Comparison of ENCODE assay signal across 19 mouse cellular contexts in genomic region chr7:114293903-114294302, GRCm38 (mm10). TPM values are rescaled to one million over a fixed set of nuclear protein-coding genes. Genes with fewer than 3 reads are reported as not detected.
A peak's percentile ranks its signal among the peaks of the same experiment; 100 is the strongest.
DNase-seq lines count a peak whose midpoint lies in the region; ATAC-seq and TF ChIP-seq lines count a peak whose summit lies in the region.
"Had no signal": no experiment of that assay in that cellular context is flagged by ENCODE, and none has a peak within 500 bp of the region (broad histone marks: within the 10 kb centered on the region; RNA-seq: fewer than 3 reads in every experiment).

No protein-coding gene starts in this region.

- H3K9me3 ChIP-seq in liver, postnatal 0 days (ENCODE audit: low read length) = no peaks in the 10 kb centered on the region
- no peaks in the 10 kb centered on the region for H3K9me3 ChIP-seq in liver, embryonic 11.5 days (ENCODE audit: control insufficient read depth, low read length)
- H3K9me3 ChIP-seq: embryonic facial prominence, embryonic 10.5 days; forebrain, embryonic 13.5 days; G1E; heart, embryonic 13.5 days; hindbrain, embryonic 13.5 days had no signal

- no peak for ATAC-seq in liver, postnatal 0 days
- no peak for ATAC-seq in liver, embryonic 11.5 days (replicated peaks; ENCODE audit: low FRiP score)
- ATAC-seq: CD4-positive, CD25-positive, alpha-beta regulatory T cell, adult 4 months; forebrain, embryonic 13.5 days; forebrain, postnatal 0 days; hindbrain, postnatal 0 days had no signal

- H3K27me3 ChIP-seq in kidney, adult 2 months (replicated peaks; ENCODE audit: control insufficient read depth, insufficient read depth, low read length) = no peaks in the 10 kb centered on the region
- H3K27me3 ChIP-seq in liver, postnatal 0 days (ENCODE audit: insufficient read depth, low read length) = no peaks in the 10 kb centered on the region
- no peaks in the 10 kb centered on the region for H3K27me3 ChIP-seq in liver, embryonic 11.5 days (replicated peaks; ENCODE audit: control insufficient read depth, insufficient read depth, low read length)
- H3K27me3 ChIP-seq: forebrain, embryonic 13.5 days; heart, embryonic 13.5 days had no signal

- no peak overlapping the region for H3K9ac ChIP-seq in liver, postnatal 0 days (replicated peaks)
- no peak overlapping the region for H3K9ac ChIP-seq in liver, embryonic 11.5 days (ENCODE audit: low read depth, low read length)
- H3K9ac ChIP-seq: forebrain, embryonic 13.5 days; forebrain, postnatal 0 days; heart, embryonic 13.5 days; hindbrain, embryonic 13.5 days had no signal

- DNase-seq in gastrocnemius, adult 2 months = no peak
- no peak for DNase-seq in gastrocnemius, postnatal 10 days
- peak; percentile 42 for DNase-seq in kidney, adult 2 months
- no peak for DNase-seq in kidney, postnatal 10 days
- DNase-seq in liver, postnatal 0 days = no peak
- DNase-seq in liver, embryonic 11.5 days (ENCODE audit: low spot score) = no peak
- no peak for DNase-seq in B cell, adult 2 months
- DNase-seq: cerebellum, adult 2 months; cerebellum, postnatal 10 days; forebrain, postnatal 0 days; gastrocnemius, postnatal 36 days had no signal

- H3K4me2 ChIP-seq in liver, postnatal 0 days (ENCODE audit: low read depth, low read length) = no peak overlapping the region
- no peak overlapping the region for H3K4me2 ChIP-seq in liver, embryonic 11.5 days
- H3K4me2 ChIP-seq: forebrain, embryonic 13.5 days; heart, embryonic 13.5 days; hindbrain, embryonic 13.5 days had no signal

- no peak overlapping the region for H3K4me3 ChIP-seq in gastrocnemius, adult 2 months
- H3K4me3 ChIP-seq in kidney, adult 2 months (ENCODE audit: insufficient read depth, low read depth, low read length) = no peak overlapping the region
- H3K4me3 ChIP-seq in liver, postnatal 0 days (ENCODE audit: low read depth, low read length) = no peak overlapping the region
- no peak overlapping the region for H3K4me3 ChIP-seq in liver, embryonic 11.5 days (ENCODE audit: low read depth, low read length)
- H3K4me3 ChIP-seq in brown adipose tissue, adult 24 weeks (ENCODE audit: insufficient read depth, low read depth, low read length) = no peak overlapping the region
- H3K4me3 ChIP-seq: embryonic facial prominence, embryonic 10.5 days; forebrain, embryonic 13.5 days; heart, embryonic 13.5 days; hindbrain, embryonic 13.5 days had no signal

- H3K36me3 ChIP-seq in kidney, adult 2 months (ENCODE audit: control insufficient read depth, insufficient read depth, low read length) = no peaks in the 10 kb centered on the region
- no peaks in the 10 kb centered on the region for H3K36me3 ChIP-seq in liver, postnatal 0 days (replicated peaks; ENCODE audit: insufficient read depth, low read length)
- no peaks in the 10 kb centered on the region for H3K36me3 ChIP-seq in liver, embryonic 11.5 days (ENCODE audit: control insufficient read depth, insufficient read depth, low read length)
- H3K36me3 ChIP-seq: embryonic facial prominence, embryonic 10.5 days; G1E; heart, embryonic 13.5 days; hindbrain, embryonic 13.5 days had no signal

- intact Hi-C loops in gastrocnemius, adult 2 months (cut with DNase I) = loop anchor here (10.0 kb wide), 1 partner anchor 121 kb away; the partner anchor contains the start of gene Pde3b

- peak overlapping the region; percentile 82; the same call in 1 of the 2 replicates for H3K27ac ChIP-seq in gastrocnemius, adult 2 months
- H3K27ac ChIP-seq in kidney, adult 2 months (ENCODE audit: insufficient read depth, low read depth, low read length) = no peak overlapping the region
- H3K27ac ChIP-seq in liver, postnatal 0 days (ENCODE audit: low read depth) = peak overlapping the region; percentile 68
- no peak overlapping the region for H3K27ac ChIP-seq in liver, embryonic 11.5 days (ENCODE audit: low read depth, low read length)
- H3K27ac ChIP-seq in brown adipose tissue, adult 24 weeks (replicated peaks; ENCODE audit: low read depth, low read length) = peak overlapping the region; percentile 99
- H3K27ac ChIP-seq: embryonic facial prominence, embryonic 10.5 days; forebrain, embryonic 13.5 days; heart, embryonic 13.5 days; hindbrain, embryonic 13.5 days; hindbrain, postnatal 0 days had no signal

- TF ChIP-seq POLR2A in kidney, adult 2 months (IDR thresholded peaks at IDR 0.05; ENCODE audit: low read depth, low read length) = no peak

- WGBS in kidney, adult 2 months = 66% methylated on average over 5 of the region's 5 CpGs
- 66% methylated on average over 5 of the region's 5 CpGs for WGBS in liver, postnatal 0 days (ENCODE audit: insufficient replicate concordance)
- 75% methylated on average over 5 of the region's 5 CpGs for WGBS in liver, embryonic 11.5 days

- no peak for TF ChIP-seq CTCF in gastrocnemius, adult 2 months (IDR thresholded peaks at IDR 0.05)
- TF ChIP-seq CTCF in kidney, adult 2 months (conservative IDR thresholded peaks at IDR 0.05; ENCODE audit: insufficient read depth, insufficient read length, low read depth, low read length) = no peak
- TF ChIP-seq CTCF in liver, postnatal 0 days (IDR thresholded peaks at IDR 0.05; ENCODE audit: low read depth) = no peak

- no peak for TF ChIP-seq EP300 in liver, postnatal 0 days (IDR thresholded peaks at IDR 0.05; ENCODE audit: low read depth)

- peaks cover 7% of the 10 kb centered on the region; the same call in 1 of the 2 replicates for H3K4me1 ChIP-seq in kidney, adult 2 months (ENCODE audit: control insufficient read depth, insufficient read depth, low read length)
- H3K4me1 ChIP-seq in liver, postnatal 0 days (ENCODE audit: insufficient read depth) = peaks cover 35% of the 10 kb centered on the region
- no peaks in the 10 kb centered on the region; the same call in none of the 2 replicates for H3K4me1 ChIP-seq in liver, embryonic 11.5 days (replicated peaks; ENCODE audit: control insufficient read depth, insufficient read depth, low read length)
- peaks cover 17% of the 10 kb centered on the region; the same call in 1 of the 2 replicates for H3K4me1 ChIP-seq in brown adipose tissue, adult 24 weeks (ENCODE audit: control insufficient read depth, insufficient read depth, insufficient read length, low read length)

RNA-seq across cellular contexts. Expression of gene Psma1, which starts 18.0 kb away (rescaled TPM):
- 10 to 100 TPM; 95.8 to 100.0 TPM for total RNA-seq in gastrocnemius, adult 2 months (2021)
- 100 to 1,000 TPM; 108 to 114 TPM for total RNA-seq in gastrocnemius, postnatal 10 days (2021)
- polyA plus RNA-seq in kidney, adult 2 months (2012; rRNA removed) = 88.7 and 115 TPM in 2 replicates
- 163 and 170 TPM in 2 replicates for polyA plus RNA-seq in liver, postnatal 0 days (2015; fragmentation: Nextera tagmentation; extraction: Ambion mirVana)
- 457 and 496 TPM in 2 replicates for polyA plus RNA-seq in liver, embryonic 11.5 days (2014; fragmentation: Nextera tagmentation; extraction: Ambion mirVana)
- polyA plus RNA-seq in brown adipose tissue, adult 24 weeks (2012; ENCODE audit: insufficient read depth, insufficient read length, missing spikeins) = 218 and 228 TPM in 2 replicates

RNA-seq across cellular contexts. Expression of gene Copb1, which starts 39.4 kb away (rescaled TPM):
- total RNA-seq in gastrocnemius, adult 2 months (2021) = 10 to 100 TPM; 22.0 to 26.8 TPM
- 10 to 100 TPM; 43.9 to 48.7 TPM for total RNA-seq in gastrocnemius, postnatal 10 days (2021)
- polyA plus RNA-seq in kidney, adult 2 months (2012; rRNA removed) = 37.1 and 37.4 TPM in 2 replicates
- 51.4 and 53.2 TPM in 2 replicates for polyA plus RNA-seq in liver, postnatal 0 days (2015; fragmentation: Nextera tagmentation; extraction: Ambion mirVana)
- polyA plus RNA-seq in liver, embryonic 11.5 days (2014; fragmentation: Nextera tagmentation; extraction: Ambion mirVana) = 102 and 117 TPM in 2 replicates
- polyA plus RNA-seq in brown adipose tissue, adult 24 weeks (2012; ENCODE audit: insufficient read depth, insufficient read length, missing spikeins) = 53.3 and 84.8 TPM in 2 replicates

Comparison
In these comparisons a context has a peak if more than half of its experiments do, and no peak if none do; other contexts are left out.
1. H3K27ac ChIP-seq: peak in gastrocnemius, adult 2 months (single experiment), liver, postnatal 0 days (single experiment) and brown adipose tissue, adult 24 weeks (single experiment); none in kidney, adult 2 months (single experiment) and liver, embryonic 11.5 days (single experiment).